Mouse (Mus musculus) ovary, postnatal 10 days (tissue): ENCODE data around the gene Rab6b.
"Not testable (repeated sequence)": the region's sequence is repeated elsewhere in the genome, so short reads cannot be mapped to it uniquely, and the experiment has no call there.

ENCODE experiments used
- DNase-seq: peaks from one replicate; pipeline ENCODE4 v3.0.0; 2022; ENCODE audit warnings: low spot score

Gene Rab6b

GRCm38 (mm10) chr9:103143881-103144280 is 32.3 kb downstream of the Rab6b start:
- DNase-seq: no peak

GRCm38 (mm10) chr9:103145351-103145750 is 33.8 kb downstream of the Rab6b start:
- no peak for DNase-seq

GRCm38 (mm10) chr9:103146257-103146656 is 34.7 kb downstream of the Rab6b start:
- no peak for DNase-seq

- no peak for DNase-seq
Measured at GRCm38 (mm10) chr9:103146703-103147102, 35.1 kb downstream of the Rab6b start.

- DNase-seq: no peak
Measured at GRCm38 (mm10) chr9:103147103-103147502, 35.5 kb downstream of the Rab6b start.

GRCm38 (mm10) chr9:103149074-103149799 is 37.6 kb downstream of the Rab6b start:
- DNase-seq: no peak

- no peak for DNase-seq
Measured at GRCm38 (mm10) chr9:103153286-103153685, 41.7 kb downstream of the Rab6b start.

- DNase-seq: no peak
Measured at GRCm38 (mm10) chr9:103154568-103154967, 43.0 kb downstream of the Rab6b start.

GRCm38 (mm10) chr9:103155158-103155557 is 43.6 kb downstream of the Rab6b start:
- not testable (repeated sequence) for DNase-seq

GRCm38 (mm10) chr9:103163806-103164205 is 52.2 kb downstream of the Rab6b start:
- DNase-seq: no peak

GRCm38 (mm10) chr9:103168046-103168445 is 56.5 kb downstream of the Rab6b start:
- DNase-seq: no peak

GRCm38 (mm10) chr9:103168771-103169170 is 57.2 kb downstream of the Rab6b start:
- no peak for DNase-seq

GRCm38 (mm10) chr9:103174771-103175519 is 63.4 kb downstream of the Rab6b start:
- no peak for DNase-seq

GRCm38 (mm10) chr9:103175692-103176091 is 64.1 kb downstream of the Rab6b start:
- DNase-seq: no peak

GRCm38 (mm10) chr9:103180303-103180702 is 68.7 kb downstream of the Rab6b start:
- DNase-seq: peak; percentile 18

- peak; percentile 39 for DNase-seq
Measured at GRCm38 (mm10) chr9:103180807-103181565, 69.4 kb downstream of the Rab6b start.

- DNase-seq: no peak
Measured at GRCm38 (mm10) chr9:103181886-103182285, 70.3 kb downstream of the Rab6b start.

GRCm38 (mm10) chr9:103184855-103185254 is 73.3 kb downstream of the Rab6b start:
- no peak for DNase-seq

GRCm38 (mm10) chr9:103185946-103186345 is 74.4 kb downstream of the Rab6b start:
- no peak for DNase-seq

- DNase-seq: no peak
Measured at GRCm38 (mm10) chr9:103186747-103187146, 75.2 kb downstream of the Rab6b start.

- DNase-seq: no peak
Measured at GRCm38 (mm10) chr9:103188416-103188815, 76.8 kb downstream of the Rab6b start.

GRCm38 (mm10) chr9:103201561-103202260 is 90.1 kb downstream of the Rab6b start, which contains the start of gene Srprb:
Gene Srprb, minus strand, starts transcription at chr9:103202137.
- DNase-seq: peak; percentile 81
